In genomic region chr11:116148761-116149221, GRCm38 (mm10) we compare ENCODE assay signal across 14 mouse cellular contexts. TPM values are rescaled to one million over a fixed set of nuclear protein-coding genes. Genes with fewer than 3 reads are reported as not detected.
A peak's percentile ranks its signal among the peaks of the same experiment; 100 is the strongest.
DNase-seq lines count a peak whose midpoint lies in the region; ATAC-seq and TF ChIP-seq lines count a peak whose summit lies in the region.
"Had no signal": no experiment of that assay in that cellular context is flagged by ENCODE, and none has a peak within 500 bp of the region (broad histone marks: within the 10 kb centered on the region; RNA-seq: fewer than 3 reads in every experiment).

No protein-coding gene starts in this region.

- H3K27me3 ChIP-seq in midbrain, embryonic 13.5 days: no peaks in the 10 kb centered on the region
- no peaks in the 10 kb centered on the region for H3K27me3 ChIP-seq in midbrain, embryonic 14.5 days (ENCODE audit: control insufficient read depth, insufficient read depth, low read length)
- H3K27me3 ChIP-seq in stomach, postnatal 0 days (ENCODE audit: control insufficient read depth, insufficient read depth, low read length): no peaks in the 10 kb centered on the region
- H3K27me3 ChIP-seq: lung, embryonic 15.5 days; midbrain, embryonic 12.5 days had no signal

- H3K9me3 ChIP-seq in midbrain, embryonic 13.5 days: no peaks in the 10 kb centered on the region
- H3K9me3 ChIP-seq in midbrain, embryonic 14.5 days (ENCODE audit: control insufficient read depth, low read length): no peaks in the 10 kb centered on the region
- no peaks in the 10 kb centered on the region for H3K9me3 ChIP-seq in stomach, postnatal 0 days (ENCODE audit: control insufficient read depth, low read length)
- H3K9me3 ChIP-seq: lung, embryonic 15.5 days; midbrain, embryonic 12.5 days had no signal

- no peaks in the 10 kb centered on the region for H3K4me1 ChIP-seq in midbrain, embryonic 13.5 days (replicated peaks)
- H3K4me1 ChIP-seq in midbrain, embryonic 14.5 days (ENCODE audit: control insufficient read depth, insufficient read depth, low read length): no peaks in the 10 kb centered on the region
- H3K4me1 ChIP-seq in stomach, postnatal 0 days (replicated peaks; ENCODE audit: control insufficient read depth, insufficient read depth): no peaks in the 10 kb centered on the region
- H3K4me1 ChIP-seq: lung, embryonic 15.5 days; midbrain, embryonic 12.5 days had no signal

- H3K9ac ChIP-seq in midbrain, embryonic 13.5 days (replicated peaks): no peak overlapping the region
- no peak overlapping the region for H3K9ac ChIP-seq in midbrain, embryonic 14.5 days (replicated peaks; ENCODE audit: low read length)
- no peak overlapping the region for H3K9ac ChIP-seq in stomach, postnatal 0 days (ENCODE audit: low read length)
- H3K9ac ChIP-seq: lung, embryonic 15.5 days; midbrain, embryonic 12.5 days had no signal

- H3K27ac ChIP-seq in midbrain, embryonic 13.5 days: no peak overlapping the region
- no peak overlapping the region for H3K27ac ChIP-seq in midbrain, embryonic 14.5 days (replicated peaks; ENCODE audit: low read depth, low read length)
- H3K27ac ChIP-seq in stomach, postnatal 0 days (replicated peaks): no peak overlapping the region
- H3K27ac ChIP-seq: kidney, postnatal 0 days; lung, embryonic 15.5 days; midbrain, embryonic 12.5 days had no signal

- TF ChIP-seq EP300 in stomach, postnatal 0 days (optimal IDR thresholded peaks at IDR 0.05): no peak

- peaks cover 100% of the 10 kb centered on the region for H3K36me3 ChIP-seq in midbrain, embryonic 13.5 days
- H3K36me3 ChIP-seq in midbrain, embryonic 14.5 days (ENCODE audit: control insufficient read depth, insufficient read depth, low read length): peaks cover 100% of the 10 kb centered on the region
- H3K36me3 ChIP-seq in stomach, postnatal 0 days (ENCODE audit: control insufficient read depth, insufficient read depth, low read length): peaks cover 33% of the 10 kb centered on the region

- H3K4me2 ChIP-seq in midbrain, embryonic 13.5 days (replicated peaks): no peak overlapping the region
- H3K4me2 ChIP-seq in midbrain, embryonic 14.5 days (ENCODE audit: low read length): no peak overlapping the region
- H3K4me2 ChIP-seq in stomach, postnatal 0 days (replicated peaks; ENCODE audit: low read depth): no peak overlapping the region
- H3K4me2 ChIP-seq: lung, embryonic 15.5 days; midbrain, embryonic 12.5 days had no signal

- DNase-seq in frontal cortex, postnatal 36 days (ENCODE audit: low spot score in 2 of 2): peak; percentile 65 to 73
- no peak for DNase-seq in frontal cortex, postnatal 10 days (ENCODE audit: low spot score in 2 of 2)
- DNase-seq in midbrain, embryonic 14.5 days: no peak
- peak; percentile 84 for DNase-seq in cerebellum, adult 9-10 months
- DNase-seq in left cerebral cortex, postnatal 14 days (ENCODE audit: low spot score in 2 of 2): peak; percentile 30 to 58
- DNase-seq in stomach, postnatal 0 days (ENCODE audit: low spot score): no peak
- DNase-seq in kidney, postnatal 10 days: no peak
- DNase-seq: adrenal gland, adult 2 months; gastrocnemius, postnatal 14 days; thymus, postnatal 14 days had no signal

- H3K4me3 ChIP-seq in midbrain, embryonic 13.5 days (replicated peaks): no peak overlapping the region
- no peak overlapping the region for H3K4me3 ChIP-seq in midbrain, embryonic 14.5 days (replicated peaks; ENCODE audit: low read depth, low read length)
- H3K4me3 ChIP-seq in stomach, postnatal 0 days (ENCODE audit: low read depth, low read length): no peak overlapping the region
- H3K4me3 ChIP-seq: lung, embryonic 15.5 days; midbrain, embryonic 12.5 days had no signal

- no peak for TF ChIP-seq CTCF in stomach, postnatal 0 days (IDR thresholded peaks at IDR 0.05; ENCODE audit: low read depth)

- intact Hi-C loops in left cerebral cortex, postnatal 14 days (cut with DNase I): no loop called here

- peak; percentile 22; the same call in 1 of the 2 replicates for ATAC-seq in midbrain, embryonic 13.5 days
- ATAC-seq in midbrain, embryonic 14.5 days (ENCODE audit: low FRiP score, low TSS enrichment): no peak
- ATAC-seq in stomach, postnatal 0 days (ENCODE audit: low FRiP score, low TSS enrichment): no peak

- 70% methylated on average over 20 of the region's 20 CpGs for WGBS in midbrain, embryonic 13.5 days
- WGBS in midbrain, embryonic 14.5 days: 71% methylated on average over 20 of the region's 20 CpGs
- 58% methylated on average over 20 of the region's 20 CpGs for WGBS in stomach, postnatal 0 days

RNA-seq across cellular contexts. Expression of gene Mrpl38, which starts 10.1 kb away (rescaled TPM):
- 76.2 and 78.3 TPM in 2 replicates for polyA plus RNA-seq in midbrain, embryonic 13.5 days (2015; fragmentation: Nextera tagmentation; extraction: Ambion mirVana)
- polyA plus RNA-seq in midbrain, embryonic 14.5 days (2014; fragmentation: Nextera tagmentation; extraction: Ambion mirVana): 72.5 and 81.4 TPM in 2 replicates
- total RNA-seq in left cerebral cortex, postnatal 14 days (2021): 10 to 100 TPM; 51.1 to 56.1 TPM
- 49.5 and 50.2 TPM in 2 replicates for polyA plus RNA-seq in stomach, postnatal 0 days (2015; fragmentation: Nextera tagmentation; extraction: Ambion mirVana)

RNA-seq across cellular contexts. Expression of gene Trim65, which starts 17.9 kb away (rescaled TPM):
- polyA plus RNA-seq in midbrain, embryonic 13.5 days (2015; fragmentation: Nextera tagmentation; extraction: Ambion mirVana): 1.3 and 1.8 TPM in 2 replicates
- 1.6 and 2.0 TPM in 2 replicates for polyA plus RNA-seq in midbrain, embryonic 14.5 days (2014; fragmentation: Nextera tagmentation; extraction: Ambion mirVana)
- total RNA-seq in left cerebral cortex, postnatal 14 days (2021): 1 to 10 TPM; 5.4 to 7.0 TPM
- polyA plus RNA-seq in stomach, postnatal 0 days (2015; fragmentation: Nextera tagmentation; extraction: Ambion mirVana): 3.3 and 4.1 TPM in 2 replicates

RNA-seq across cellular contexts. Expression of gene Fbf1, which starts 19.2 kb away (rescaled TPM):
- polyA plus RNA-seq in midbrain, embryonic 13.5 days (2015; fragmentation: Nextera tagmentation; extraction: Ambion mirVana): 69.1 and 76.5 TPM in 2 replicates
- polyA plus RNA-seq in midbrain, embryonic 14.5 days (2014; fragmentation: Nextera tagmentation; extraction: Ambion mirVana): 44.2 and 58.9 TPM in 2 replicates
- total RNA-seq in left cerebral cortex, postnatal 14 days (2021): 10 to 100 TPM; 88.7 to 94.7 TPM
- polyA plus RNA-seq in stomach, postnatal 0 days (2015; fragmentation: Nextera tagmentation; extraction: Ambion mirVana): 8.0 and 8.8 TPM in 2 replicates

RNA-seq across cellular contexts. Expression of gene Trim47, which starts 21.8 kb away (rescaled TPM):
- polyA plus RNA-seq in midbrain, embryonic 13.5 days (2015; fragmentation: Nextera tagmentation; extraction: Ambion mirVana): 2.0 and 3.4 TPM in 2 replicates
- 5.2 and 5.3 TPM in 2 replicates for polyA plus RNA-seq in midbrain, embryonic 14.5 days (2014; fragmentation: Nextera tagmentation; extraction: Ambion mirVana)
- 1 to 10 TPM; 8.7 to 9.0 TPM for total RNA-seq in left cerebral cortex, postnatal 14 days (2021)
- polyA plus RNA-seq in stomach, postnatal 0 days (2015; fragmentation: Nextera tagmentation; extraction: Ambion mirVana): 33.8 and 34.6 TPM in 2 replicates

RNA-seq across cellular contexts. Expression of gene Ten1, which starts 49.9 kb away (rescaled TPM):
- 78.4 and 88.2 TPM in 2 replicates for polyA plus RNA-seq in midbrain, embryonic 13.5 days (2015; fragmentation: Nextera tagmentation; extraction: Ambion mirVana)
- 77.0 and 97.9 TPM in 2 replicates for polyA plus RNA-seq in midbrain, embryonic 14.5 days (2014; fragmentation: Nextera tagmentation; extraction: Ambion mirVana)
- 10 to 100 TPM; 41.5 to 44.0 TPM for total RNA-seq in left cerebral cortex, postnatal 14 days (2021)
- polyA plus RNA-seq in stomach, postnatal 0 days (2015; fragmentation: Nextera tagmentation; extraction: Ambion mirVana): 51.9 and 52.6 TPM in 2 replicates

Comparison
In these comparisons a context has a peak if more than half of its experiments do, and no peak if none do; other contexts are left out.
1. DNase-seq: peak in frontal cortex, postnatal 36 days (2 of 2), cerebellum, adult 9-10 months (single experiment) and left cerebral cortex, postnatal 14 days (2 of 2); none in frontal cortex, postnatal 10 days (0 of 2), midbrain, embryonic 14.5 days (single experiment), stomach, postnatal 0 days (single experiment) and kidney, postnatal 10 days (single experiment).